Mouse (Mus musculus): ENCODE data around the gene Rangrf. TPM values are rescaled to one million over a fixed set of nuclear protein-coding genes. Genes with fewer than 3 reads are reported as not detected.
"Not testable (repeated sequence)": the region's sequence is repeated elsewhere in the genome, so short reads cannot be mapped to it uniquely, and the experiment has no call there.

Rangrf gene
- 10 to 100 TPM; 13.4 to 15.8 TPM for total RNA-seq (2021)
- long read RNA-seq, experiment 1, partial matches to known transcripts: 1 of 5 reads
- long read RNA-seq, experiment 1, other reads (novel, unspliced or antisense): 1 of 5 reads
- long read RNA-seq, experiment 2, transcript Rangrf-201 (5 exons, 820 nt): major isoform, 19 of 22 reads
- long read RNA-seq, experiment 2, partial matches to known transcripts: 3 of 22 reads
- long read RNA-seq, experiment 2, other reads (novel, unspliced or antisense): 0 of 22 reads

DNA sequence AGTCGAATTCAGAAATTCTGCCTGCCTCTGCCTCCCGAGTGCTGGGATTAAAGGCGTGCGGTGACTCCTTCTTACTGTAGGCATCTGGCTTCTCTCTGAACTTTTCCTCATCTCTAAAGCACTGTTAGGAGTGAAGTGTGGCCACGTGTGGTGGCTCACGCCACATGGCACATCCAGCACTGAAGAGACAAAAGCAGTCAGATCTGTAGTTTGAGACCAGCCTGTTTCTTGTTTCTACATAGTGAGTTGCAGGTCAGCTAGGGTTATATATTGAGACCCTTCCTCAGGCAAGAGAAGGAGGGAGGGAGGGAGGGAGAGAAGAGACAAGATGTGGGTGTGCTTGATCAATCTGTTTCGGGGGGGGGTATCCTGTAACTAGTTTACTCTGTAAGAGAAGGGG is at the start of gene Rangrf:
Gene Rangrf (minus strand): TSS at position 101 of the 400 bp plus-strand sequence.
- DNase-seq (ENCODE audit: low spot score in 2 of 2): no peak

DNA sequence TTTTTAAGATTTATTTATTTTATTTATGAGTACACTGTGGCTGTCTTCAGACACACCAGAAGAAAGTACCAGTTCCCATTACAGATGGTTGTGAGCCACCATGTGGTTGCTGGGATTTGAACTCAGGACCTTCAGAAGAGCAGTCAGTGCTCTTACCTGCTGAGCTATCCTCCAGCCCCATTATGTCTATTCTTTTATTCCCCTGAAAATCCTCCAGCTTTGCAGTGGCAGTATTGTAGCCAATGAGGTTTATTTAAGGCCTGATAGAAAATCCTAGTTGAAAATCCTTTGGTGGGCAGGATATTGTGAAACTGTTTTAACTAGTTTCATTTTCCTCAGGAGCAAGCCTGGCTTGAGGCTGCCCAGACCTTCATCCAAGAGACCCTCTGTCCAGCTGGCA is 45.7 kb upstream of the Rangrf start:
- no peak for DNase-seq (ENCODE audit: low spot score in 2 of 2)

GRCm38 (mm10) chr11:69016755-69017154 is 41.8 kb upstream of the Rangrf start:
- no peak for DNase-seq (ENCODE audit: low spot score in 2 of 2)

DNA sequence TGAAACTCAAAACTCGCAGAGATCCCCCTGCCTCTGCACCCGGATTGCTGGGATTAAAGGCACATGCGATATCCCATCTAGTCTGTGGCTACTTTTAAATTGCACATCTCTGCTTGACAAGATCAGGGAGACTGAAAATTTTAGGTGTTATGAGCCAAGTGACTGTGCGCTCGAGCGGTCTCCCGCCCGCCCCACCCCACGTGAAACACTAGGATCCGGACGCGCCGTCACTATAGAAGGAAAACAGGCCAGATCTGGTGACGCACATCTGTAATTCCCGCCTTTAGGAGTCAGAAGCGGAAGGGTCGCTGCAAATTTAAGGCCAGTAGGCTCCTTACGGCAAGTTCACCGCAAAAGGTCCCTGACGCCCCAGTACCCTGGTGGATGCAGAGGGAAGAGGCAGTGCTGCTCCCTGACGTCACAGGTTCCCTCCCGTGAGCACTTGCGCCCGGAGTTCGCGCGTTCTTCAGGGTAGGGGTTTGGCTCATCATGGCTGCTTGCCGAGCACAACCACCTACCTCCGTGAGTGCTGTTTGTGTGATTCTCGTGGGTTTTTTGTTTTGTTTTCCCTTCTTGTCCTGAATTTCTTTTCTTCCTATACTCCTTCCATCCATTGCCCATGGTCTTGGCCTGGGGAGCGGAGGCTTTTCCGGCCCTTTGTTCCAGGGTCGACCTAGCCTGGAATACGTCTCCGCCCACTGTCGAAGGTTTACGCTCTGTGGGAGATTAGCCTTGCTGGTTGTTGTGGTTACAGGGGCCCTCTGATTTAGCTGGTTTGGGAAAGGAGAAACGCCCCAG is 40.9 kb upstream of the Rangrf start, which contains the start of gene Ctc1:
Gene Ctc1 (plus strand): TSS at position 268 of the 798 bp plus-strand sequence.
- peak; percentile 89 to 91 for DNase-seq (ENCODE audit: low spot score in 2 of 2)

DNA sequence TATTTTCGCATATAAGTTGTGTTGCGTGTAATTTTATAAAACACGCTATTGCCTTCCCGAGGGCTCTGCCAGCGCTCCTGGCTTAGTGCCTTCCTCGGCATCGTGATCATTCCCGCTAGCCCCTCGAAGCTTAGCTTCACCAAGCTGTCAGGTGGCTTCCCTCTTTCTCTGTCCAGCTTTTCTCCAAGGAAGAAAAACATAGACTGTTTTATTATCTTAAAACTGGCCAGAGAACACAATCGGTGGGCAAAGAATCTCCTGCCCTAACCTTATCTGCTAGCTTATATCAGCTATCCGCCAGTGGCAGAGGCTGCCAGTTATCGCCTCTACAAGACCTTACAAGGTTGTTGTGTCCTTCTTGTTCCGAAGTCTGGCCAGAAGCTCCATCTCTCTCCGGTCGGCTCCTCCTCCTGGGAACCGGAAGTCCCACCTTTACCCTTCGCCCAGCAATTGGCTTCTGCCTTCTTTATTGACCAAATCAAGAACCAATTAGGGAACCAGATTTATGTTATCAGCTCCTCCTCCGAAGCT is 37.2 kb upstream of the Rangrf start:
- peak; percentile 85 to 94 for DNase-seq (ENCODE audit: low spot score in 2 of 2)

- not testable (repeated sequence) for DNase-seq (ENCODE audit: low spot score in 2 of 2)
These were observed 36.5 kb upstream of the Rangrf start for GRCm38 (mm10) chr11:69011445-69011844.

GRCm38 (mm10) chr11:69010400-69011323 is 35.7 kb upstream of the Rangrf start:
- DNase-seq (ENCODE audit: low spot score in 2 of 2): no peak

DNA sequence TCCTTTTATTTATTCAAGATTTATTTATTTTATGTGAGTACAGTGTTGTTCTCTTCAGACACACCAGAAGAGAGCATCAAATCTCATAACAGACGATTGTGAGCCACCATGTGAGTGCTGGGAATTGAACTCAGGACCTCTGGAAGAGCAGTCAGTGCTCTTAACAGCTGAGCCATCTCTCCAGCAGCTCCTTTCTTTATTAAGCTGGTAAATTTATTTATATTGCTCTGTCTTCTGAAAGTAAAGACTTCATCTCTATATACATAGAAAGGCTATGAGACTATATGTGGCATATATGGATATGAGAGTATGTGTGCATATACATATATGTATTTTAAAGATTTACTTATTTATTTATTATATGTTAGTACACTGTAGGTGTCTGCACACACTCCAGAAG is 34.5 kb upstream of the Rangrf start:
- no peak for DNase-seq (ENCODE audit: low spot score in 2 of 2)

DNA sequence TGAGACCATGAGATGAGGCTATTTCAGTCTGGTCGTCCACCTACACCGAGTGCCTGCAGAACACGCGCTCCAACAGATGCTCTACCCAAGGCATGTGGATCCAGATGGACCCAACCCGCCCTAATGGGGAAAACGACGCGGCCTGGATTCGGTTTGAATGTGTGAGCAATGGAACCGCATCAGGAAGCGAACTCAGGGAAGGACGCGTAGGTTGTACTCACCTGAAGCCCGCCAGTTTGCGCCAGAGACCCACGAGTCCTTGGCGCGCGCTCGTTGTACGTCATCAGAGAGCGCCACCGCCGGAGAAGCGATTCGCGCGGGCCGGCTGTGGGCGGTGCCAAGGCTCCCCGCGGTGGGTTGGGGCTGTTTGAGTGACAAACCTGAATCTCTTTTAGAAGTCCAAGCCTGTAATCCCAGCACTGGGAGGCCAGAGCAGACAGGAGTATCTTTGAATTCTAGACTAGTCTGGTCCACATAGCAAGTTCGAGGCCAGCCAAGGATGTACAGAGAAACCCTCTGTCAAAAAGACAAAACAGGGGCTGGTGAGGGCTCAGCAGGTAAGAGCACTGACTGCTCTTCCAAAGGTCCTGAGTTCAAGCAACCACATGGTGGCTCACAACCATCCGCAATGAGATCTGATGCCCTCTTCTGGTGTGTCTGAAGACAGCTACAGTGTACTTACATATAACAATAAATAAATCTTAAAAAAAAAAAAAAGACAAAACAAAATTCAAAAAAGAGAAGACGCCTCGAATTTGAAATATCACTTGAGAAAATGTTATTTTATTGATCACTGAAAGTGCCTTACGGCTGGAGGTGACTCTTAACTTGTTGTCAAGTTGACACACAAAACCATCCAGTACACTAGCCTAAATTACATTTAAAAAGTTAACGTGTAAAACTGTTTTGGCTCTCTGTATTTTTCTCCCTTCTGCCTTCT is 33.5 kb upstream of the Rangrf start, which contains the start of gene Pfas:
Gene Pfas (minus strand): TSS at position 279 of the 940 bp plus-strand sequence.
- DNase-seq (ENCODE audit: low spot score in 2 of 2): peak; percentile 91 to 92

DNA sequence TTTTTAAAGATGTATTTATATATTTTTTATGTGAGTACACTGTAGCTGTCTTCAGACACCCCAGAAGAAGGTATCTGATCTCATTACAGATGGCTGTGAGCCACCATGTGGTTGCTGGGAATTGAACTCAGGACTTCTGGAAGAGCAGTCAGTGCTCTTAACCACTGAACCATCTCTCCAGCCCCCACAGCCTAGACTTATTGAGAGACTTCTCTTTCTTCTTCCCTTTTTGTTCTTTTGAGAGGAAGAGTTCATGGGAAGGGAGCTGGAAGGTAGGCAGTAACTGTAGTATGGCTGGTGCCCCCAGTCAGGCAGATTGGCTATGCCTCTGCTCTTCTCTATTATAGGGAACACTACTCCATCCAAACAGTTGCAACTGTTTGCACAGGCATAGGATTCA is 31.6 kb upstream of the Rangrf start:
- not testable (repeated sequence) for DNase-seq (ENCODE audit: low spot score in 2 of 2)

DNA sequence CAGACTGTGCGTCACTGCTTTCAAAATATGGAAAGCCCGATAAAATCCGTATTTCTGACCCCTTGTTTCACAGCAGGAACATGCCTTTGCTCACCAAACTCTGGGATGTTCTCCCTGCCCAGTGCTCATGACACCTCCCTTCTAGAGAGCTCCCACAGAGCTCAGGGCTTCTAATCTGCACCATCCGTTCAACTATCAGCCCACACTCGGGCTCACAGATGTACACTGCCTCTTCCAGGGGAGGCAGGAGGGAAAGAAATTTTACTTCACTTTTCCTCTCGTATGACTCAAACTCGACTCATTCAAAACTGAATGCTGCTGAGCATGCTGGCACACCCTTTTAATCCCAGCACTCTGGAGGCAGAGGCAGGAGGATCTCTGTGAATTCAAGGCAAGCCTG is 30.2 kb upstream of the Rangrf start:
- DNase-seq (ENCODE audit: low spot score in 2 of 2): no peak

DNA sequence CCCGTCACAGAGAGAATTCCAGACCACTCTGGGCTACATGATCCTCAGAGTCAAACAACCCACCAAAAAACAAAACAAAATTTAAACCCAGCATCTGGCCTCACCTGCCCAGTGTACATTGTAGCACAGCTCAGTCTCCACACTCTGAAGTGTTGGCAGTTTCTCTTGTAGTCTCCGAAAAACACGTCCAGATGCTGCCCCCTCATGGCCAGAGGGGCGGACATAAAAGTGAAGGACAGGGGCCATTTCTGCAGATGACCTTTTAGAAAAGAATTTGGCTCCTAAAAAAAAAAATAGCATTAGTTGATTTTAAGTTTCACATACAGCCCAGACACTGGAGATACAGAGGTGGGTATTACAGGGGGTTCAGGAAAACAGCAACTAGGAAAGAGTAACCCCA is 28.6 kb upstream of the Rangrf start:
- DNase-seq (ENCODE audit: low spot score in 2 of 2): no peak

GRCm38 (mm10) chr11:69002782-69003181 is 27.8 kb upstream of the Rangrf start:
- DNase-seq (ENCODE audit: low spot score in 2 of 2): not testable (repeated sequence)

DNA sequence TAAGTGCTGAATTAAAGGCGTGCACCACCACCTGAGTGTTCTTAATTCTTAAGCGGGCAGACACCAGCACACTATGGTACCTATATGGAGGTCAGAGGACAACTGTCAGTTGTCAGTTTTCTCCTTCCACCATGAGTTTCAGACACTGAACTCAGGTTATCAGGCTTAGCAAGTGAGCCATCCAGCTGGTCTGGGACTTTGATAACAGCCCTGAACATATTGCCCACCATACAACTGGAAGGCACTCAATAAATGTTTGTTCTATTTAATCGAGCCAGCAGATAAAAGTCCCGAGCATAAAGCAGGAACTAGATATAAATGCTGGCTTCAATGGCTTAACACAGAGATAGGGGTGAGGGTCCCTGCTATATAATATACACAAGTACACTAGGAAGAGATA is 22.1 kb upstream of the Rangrf start:
- no peak for DNase-seq (ENCODE audit: low spot score in 2 of 2)

GRCm38 (mm10) chr11:68994377-68994776 is 19.4 kb upstream of the Rangrf start:
- no peak for DNase-seq (ENCODE audit: low spot score in 2 of 2)

DNA sequence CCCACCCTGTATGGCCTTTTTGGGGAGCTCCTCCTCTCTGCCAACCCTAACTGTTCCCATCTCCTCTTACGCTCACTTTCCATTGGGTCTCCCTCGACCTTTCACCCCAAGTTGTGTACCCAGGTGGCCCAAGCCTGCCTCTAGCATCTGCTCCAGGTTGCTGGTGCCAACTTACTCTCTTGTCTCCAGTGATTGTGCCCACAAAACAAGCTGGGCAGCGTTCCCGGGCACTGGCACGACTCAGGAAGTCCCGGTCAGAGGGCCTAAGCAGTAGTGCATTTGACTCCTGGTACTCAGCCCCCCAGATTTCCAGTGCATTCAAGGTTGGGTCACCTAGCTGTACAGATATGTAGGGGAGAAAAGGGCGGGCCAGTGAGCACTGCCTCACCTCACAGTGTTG is 18.1 kb upstream of the Rangrf start:
- DNase-seq (ENCODE audit: low spot score in 2 of 2): no peak

DNA sequence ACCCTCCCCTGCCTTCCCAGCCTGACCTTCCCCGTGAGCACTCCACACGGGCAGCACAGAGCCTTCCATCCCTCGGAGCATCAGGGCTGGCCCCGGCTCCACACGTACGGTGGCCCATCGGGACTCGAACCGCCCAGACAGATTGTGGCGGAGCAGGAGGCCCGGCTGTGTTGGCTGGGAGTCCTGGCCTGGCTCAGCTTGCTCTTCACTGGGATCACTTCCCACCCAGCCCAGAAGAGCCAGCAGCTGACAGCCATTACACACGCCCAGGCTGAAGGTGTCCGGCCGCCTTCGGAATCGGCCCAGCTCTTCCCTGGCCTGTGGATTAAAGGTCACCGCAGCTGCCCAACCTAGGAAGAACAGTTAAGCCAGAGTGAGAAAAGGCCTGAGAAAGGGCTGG is 13.4 kb upstream of the Rangrf start:
- DNase-seq (ENCODE audit: low spot score in 2 of 2): peak in 1 of 2 experiments; percentile 39

DNA sequence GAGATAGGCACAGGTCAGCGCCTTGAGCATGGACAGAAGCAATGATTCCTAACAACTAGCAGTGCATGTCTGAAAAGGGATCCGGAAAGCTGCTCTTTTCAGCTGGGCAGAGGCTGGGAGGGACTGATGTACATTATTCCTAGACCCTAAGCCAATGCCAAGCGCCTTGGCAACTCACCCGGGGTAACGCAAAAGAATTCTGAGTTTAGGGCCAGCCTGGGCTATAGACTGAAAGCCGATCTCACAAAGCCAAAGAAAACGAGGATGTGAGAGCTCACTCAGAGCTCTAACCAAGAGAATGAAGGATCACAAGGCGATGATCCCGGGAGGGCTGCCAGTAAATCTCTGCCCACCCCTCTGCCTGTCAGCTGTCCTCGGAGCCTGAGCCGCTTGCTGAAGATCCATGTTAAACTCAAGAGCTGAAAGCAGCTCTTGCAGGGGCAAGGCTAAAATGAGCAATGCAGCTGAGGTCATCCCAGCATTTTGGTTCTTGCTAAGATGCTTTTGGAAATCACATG is 12.4 kb upstream of the Rangrf start:
- DNase-seq (ENCODE audit: low spot score in 2 of 2): no peak

- peak; percentile 60 to 70 for DNase-seq (ENCODE audit: low spot score in 2 of 2)
These were observed 7.8 kb upstream of the Rangrf start for GRCm38 (mm10) chr11:68982639-68983369.
